Comparison of ENCODE assay signal across 28 mouse cellular contexts in the genomic region with DNA sequence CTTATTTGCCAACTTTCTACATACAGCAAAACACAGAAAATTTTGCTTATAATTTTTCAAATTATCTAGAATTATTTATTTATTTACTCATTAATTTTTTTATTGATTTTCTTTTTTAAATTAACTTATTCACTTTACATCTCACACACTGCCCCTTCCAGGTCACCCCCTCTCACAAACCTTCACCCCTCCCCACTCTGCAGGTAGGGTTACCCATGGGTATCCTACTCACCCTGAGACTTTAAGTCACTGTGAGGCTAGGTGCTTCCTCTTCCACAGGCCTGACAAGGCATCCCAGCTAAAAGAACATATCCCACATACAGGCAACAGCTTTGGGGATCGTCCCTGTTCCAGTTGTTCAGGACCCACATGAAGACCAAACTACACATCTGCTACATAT.
"Had no signal": no experiment of that assay in that cellular context is flagged by ENCODE, and none has a peak within 500 bp of the region (broad histone marks: within the 10 kb centered on the region; RNA-seq: fewer than 3 reads in every experiment).

No protein-coding gene starts in this region.

- H3K4me2 ChIP-seq: embryonic facial prominence, embryonic 12.5 days; embryonic facial prominence, embryonic 13.5 days; embryonic facial prominence, embryonic 15.5 days; forebrain, embryonic 12.5 days; forebrain, embryonic 13.5 days; forebrain, embryonic 15.5 days had no signal

- DNase-seq: cerebellum, adult 2 months; cerebellum, adult 8-10 months; cerebellum, adult 9-10 months; cerebellum, adult 9-11 months; cerebellum, postnatal 10 days; cerebellum, postnatal 14 days; cerebellum, postnatal 25 days; cerebellum, postnatal 36 days; embryo, embryonic 11 days; forebrain, postnatal 0 days; gastrocnemius, adult 2 months; gastrocnemius, postnatal 10 days; gastrocnemius, postnatal 14 days; gastrocnemius, postnatal 25 days; gastrocnemius, postnatal 36 days; heart, adult 11 months; heart, adult 18-20 months had no signal

- H3K36me3 ChIP-seq: embryonic facial prominence, embryonic 10.5 days; embryonic facial prominence, embryonic 12.5 days; embryonic facial prominence, embryonic 13.5 days; embryonic facial prominence, embryonic 15.5 days; forebrain, embryonic 10.5 days; forebrain, embryonic 12.5 days; forebrain, embryonic 15.5 days had no signal

- ATAC-seq: forebrain, embryonic 13.5 days; forebrain, embryonic 14.5 days; forebrain, embryonic 15.5 days; forebrain, embryonic 16.5 days; forebrain, postnatal 0 days had no signal

- H3K4me3 ChIP-seq: embryonic facial prominence, embryonic 10.5 days; embryonic facial prominence, embryonic 12.5 days; embryonic facial prominence, embryonic 13.5 days; embryonic facial prominence, embryonic 15.5 days; erythroblast, embryonic 14.5 days; forebrain, embryonic 10.5 days; forebrain, embryonic 12.5 days; forebrain, embryonic 13.5 days; forebrain, embryonic 15.5 days; gastrocnemius, adult 2 months had no signal

- H3K9ac ChIP-seq: embryonic facial prominence, embryonic 12.5 days; embryonic facial prominence, embryonic 13.5 days; embryonic facial prominence, embryonic 15.5 days; forebrain, embryonic 12.5 days; forebrain, embryonic 13.5 days; forebrain, embryonic 15.5 days; forebrain, postnatal 0 days had no signal

- H3K4me1 ChIP-seq: embryonic facial prominence, embryonic 10.5 days; embryonic facial prominence, embryonic 12.5 days; embryonic facial prominence, embryonic 13.5 days; embryonic facial prominence, embryonic 15.5 days; forebrain, embryonic 10.5 days; forebrain, embryonic 12.5 days; forebrain, embryonic 13.5 days; forebrain, embryonic 15.5 days had no signal

- H3K9me3 ChIP-seq: embryonic facial prominence, embryonic 10.5 days; embryonic facial prominence, embryonic 12.5 days; embryonic facial prominence, embryonic 13.5 days; embryonic facial prominence, embryonic 15.5 days; forebrain, embryonic 10.5 days; forebrain, embryonic 12.5 days; forebrain, embryonic 13.5 days; forebrain, embryonic 15.5 days had no signal

- H3K27ac ChIP-seq: embryonic facial prominence, embryonic 10.5 days; embryonic facial prominence, embryonic 12.5 days; embryonic facial prominence, embryonic 13.5 days; embryonic facial prominence, embryonic 15.5 days; forebrain, embryonic 10.5 days; forebrain, embryonic 12.5 days; forebrain, embryonic 13.5 days; forebrain, embryonic 15.5 days; gastrocnemius, adult 2 months had no signal

- H3K27me3 ChIP-seq: embryonic facial prominence, embryonic 12.5 days; embryonic facial prominence, embryonic 13.5 days; embryonic facial prominence, embryonic 15.5 days; forebrain, embryonic 12.5 days; forebrain, embryonic 13.5 days; forebrain, embryonic 15.5 days had no signal
